Mouse (Mus musculus): ENCODE data around the gene Gm16405.
"Not testable (repeated sequence)": the region's sequence is repeated elsewhere in the genome, so short reads cannot be mapped to it uniquely, and the experiment has no call there.

The Gm16405 gene

DNA sequence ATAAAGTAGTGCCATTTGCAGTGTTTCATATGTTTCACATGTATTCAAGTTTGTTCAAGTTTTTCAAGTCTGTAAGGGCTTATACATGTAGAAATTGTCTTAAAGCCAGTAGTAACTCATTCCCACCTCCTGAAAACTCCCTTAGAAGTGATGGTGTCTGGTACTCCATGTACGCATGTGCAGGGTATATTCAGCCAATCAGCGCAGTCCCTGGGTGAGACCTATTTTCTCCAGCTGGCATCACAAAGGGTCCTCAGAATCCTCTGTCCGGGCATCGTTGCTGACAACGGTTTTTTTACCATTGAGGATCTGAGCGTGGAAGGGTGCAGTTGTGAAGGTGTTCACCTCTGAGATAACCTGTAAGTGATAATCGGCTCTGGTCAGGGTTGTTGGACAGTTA lies at the start of gene Gm16405:
Gm16405 (plus strand) TSS at position 301 of the 400 bp plus-strand sequence.
- DNase-seq: not testable (repeated sequence)
